Mouse (Mus musculus) lung, postnatal 36 days (tissue): ENCODE measurements around the gene Polg.

Experiments
- DNase-seq: peaks from one replicate; pipeline ENCODE4 v3.0.0; 2022; ENCODE audit warnings: mixed read lengths

The Polg gene

DNA sequence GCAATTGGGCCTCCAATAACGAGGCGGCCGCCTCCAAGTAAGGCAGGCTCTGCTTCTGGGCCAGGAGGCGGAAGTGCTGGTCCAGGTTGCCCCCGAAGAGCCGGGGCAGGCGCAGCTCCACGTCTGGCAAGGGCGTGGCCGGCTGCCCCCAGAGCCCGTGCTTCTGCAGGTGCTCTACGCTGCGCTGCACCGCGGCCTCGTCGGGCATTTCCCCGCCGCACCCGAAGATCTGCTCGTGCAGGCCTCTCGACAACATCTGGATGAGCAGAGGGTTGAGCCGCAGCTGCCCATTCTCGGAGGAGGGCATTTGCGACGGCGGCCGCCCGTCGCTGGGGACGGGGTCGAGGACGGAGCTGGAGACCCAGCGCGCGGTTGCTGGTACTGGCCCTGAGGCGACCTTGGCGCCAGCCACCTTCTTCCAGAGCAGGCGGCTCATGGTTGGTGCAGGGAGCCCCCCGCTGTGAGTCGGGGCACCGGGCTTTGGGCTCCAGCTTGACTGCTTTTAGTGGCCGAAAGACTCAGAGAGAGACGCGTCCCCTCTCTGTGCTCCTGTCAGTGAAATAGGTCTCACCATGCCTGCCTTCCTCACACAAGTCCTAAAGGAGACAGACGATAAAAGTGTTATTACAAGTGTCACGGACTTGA is 1.3 kb downstream of the Polg start:
- DNase-seq: no peak

- no peak for DNase-seq
These were observed 2.6 kb downstream of the Polg start for GRCm38 (mm10) chr7:79463376-79464077.

- no peak for DNase-seq
These were observed 4.4 kb downstream of the Polg start for GRCm38 (mm10) chr7:79461721-79462120.

DNA sequence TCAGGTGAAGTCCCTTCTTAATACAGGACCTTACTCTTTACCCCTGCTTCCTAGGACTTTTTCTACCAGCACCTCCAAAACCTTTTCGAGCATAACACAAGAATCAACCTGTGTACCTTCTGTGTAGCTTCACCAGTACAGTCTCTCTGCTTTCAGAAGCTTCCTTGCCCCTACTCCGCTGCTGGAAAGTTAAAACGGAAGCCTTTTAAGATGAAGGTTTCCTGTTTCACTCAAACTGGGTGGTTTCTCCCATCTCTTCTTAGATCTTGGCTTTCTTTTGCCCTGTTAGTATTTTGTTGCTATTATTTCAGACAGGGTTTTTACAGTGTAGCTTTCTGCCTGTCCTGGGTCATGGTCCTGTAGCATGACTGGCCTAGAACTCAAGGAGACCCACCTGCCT is 18.7 kb downstream of the Polg start:
- no peak for DNase-seq

GRCm38 (mm10) chr7:79447048-79447447 is 19.1 kb downstream of the Polg start:
- no peak for DNase-seq

- no peak for DNase-seq
These were observed 26.1 kb downstream of the Polg start for GRCm38 (mm10) chr7:79440035-79440434.

DNA sequence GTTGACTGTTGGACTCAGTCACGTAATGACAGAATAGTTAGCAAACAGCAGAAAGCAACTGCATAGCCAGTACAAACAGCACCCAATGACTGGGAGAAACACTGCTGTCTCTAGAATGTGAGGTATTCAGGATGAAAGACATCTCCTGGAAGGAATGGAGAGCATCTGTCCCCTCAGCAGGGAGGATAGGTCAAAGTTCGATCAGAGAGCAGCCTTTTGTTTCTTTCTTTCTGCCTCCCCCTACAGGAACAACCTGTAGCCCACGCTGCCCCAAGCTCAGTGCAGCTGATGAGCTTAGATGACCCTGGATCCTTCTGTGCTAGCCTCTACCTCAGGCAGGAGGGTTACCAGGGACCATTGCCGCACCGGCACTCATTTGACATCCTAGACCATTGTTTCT is 37.9 kb downstream of the Polg start:
- no peak for DNase-seq

DNA sequence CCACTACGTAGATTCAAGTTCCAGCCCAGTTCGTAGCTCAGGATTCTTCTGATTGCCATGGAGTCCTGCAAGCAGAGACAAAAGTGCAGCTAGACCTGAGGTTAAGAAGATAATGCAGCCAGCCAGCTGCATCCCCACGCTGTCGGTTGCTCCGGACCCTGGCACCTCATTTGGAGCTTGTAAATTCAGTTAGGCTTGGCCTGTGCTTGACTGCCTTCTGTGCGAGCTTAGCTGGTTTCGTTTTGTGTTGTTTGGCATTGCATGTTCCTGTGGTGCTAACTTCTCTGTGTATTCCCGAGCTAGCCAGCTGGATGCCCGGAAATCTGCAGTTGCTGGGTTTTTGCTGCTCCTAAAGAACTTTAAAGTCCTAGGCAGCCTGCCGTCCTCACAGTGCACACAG is 40.4 kb downstream of the Polg start:
- no peak for DNase-seq

GRCm38 (mm10) chr7:79422876-79423275 is 43.3 kb downstream of the Polg start:
- DNase-seq: no peak

DNA sequence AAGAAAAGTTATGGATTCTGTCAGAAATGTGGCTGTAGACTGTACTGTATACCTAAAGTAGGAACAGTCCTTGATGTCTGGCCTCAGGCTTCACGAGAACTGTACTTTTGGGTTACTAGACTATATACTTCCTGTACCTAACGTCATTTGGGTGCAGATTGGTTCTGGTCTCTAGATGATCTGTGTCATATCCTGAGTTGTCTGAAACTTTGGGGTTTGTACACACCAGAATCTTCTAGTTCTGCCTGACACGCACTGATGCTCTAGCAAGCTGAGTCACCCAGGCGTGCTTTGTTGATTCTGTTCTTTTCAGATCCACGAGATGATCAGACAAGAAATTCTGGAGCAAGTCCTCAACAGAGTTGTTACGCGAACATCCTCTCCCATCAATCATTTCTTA is 46.2 kb downstream of the Polg start:
- no peak for DNase-seq

- no peak for DNase-seq
These were observed 51.5 kb downstream of the Polg start for GRCm38 (mm10) chr7:79414449-79415375.

DNA sequence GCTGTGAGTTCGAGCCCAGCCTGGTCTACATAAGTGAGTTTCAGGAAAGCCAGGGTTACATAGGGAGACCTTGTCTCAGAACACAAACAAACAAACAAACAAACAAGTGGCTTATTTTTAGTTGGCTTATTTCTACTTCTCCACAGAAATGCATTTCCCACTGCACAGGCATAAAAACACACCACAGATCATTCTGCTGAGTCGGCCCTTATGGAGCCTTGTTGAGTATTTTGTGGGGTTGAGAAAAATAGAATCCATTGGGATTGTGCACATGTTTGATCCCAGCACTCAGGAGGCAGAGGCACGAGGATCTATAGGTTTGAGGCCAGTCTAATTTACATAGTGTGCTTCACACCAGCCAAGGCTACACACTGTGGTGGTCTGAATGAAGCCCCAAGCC is 65.9 kb downstream of the Polg start:
- no peak for DNase-seq

DNA sequence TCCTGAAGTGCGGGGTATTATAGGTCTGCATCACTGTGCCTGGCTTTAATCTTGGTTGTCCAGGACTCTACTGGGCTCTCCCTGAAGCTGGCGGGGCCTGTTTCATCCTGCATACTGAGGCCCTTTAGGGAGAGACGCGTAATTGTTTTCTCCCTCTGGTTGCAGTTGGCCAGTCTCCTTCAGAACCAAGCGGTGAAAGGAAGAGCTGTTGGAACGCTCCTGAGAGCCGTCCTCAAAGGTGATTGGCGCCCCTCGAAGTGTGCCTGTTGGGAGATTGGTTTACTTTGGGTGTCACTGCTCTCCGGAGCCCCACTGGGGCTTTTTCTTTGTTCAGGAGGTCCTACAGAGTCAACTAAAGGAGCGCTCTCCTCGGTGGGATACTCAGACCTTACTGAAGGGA is 67.2 kb downstream of the Polg start:
- DNase-seq: no peak

DNA sequence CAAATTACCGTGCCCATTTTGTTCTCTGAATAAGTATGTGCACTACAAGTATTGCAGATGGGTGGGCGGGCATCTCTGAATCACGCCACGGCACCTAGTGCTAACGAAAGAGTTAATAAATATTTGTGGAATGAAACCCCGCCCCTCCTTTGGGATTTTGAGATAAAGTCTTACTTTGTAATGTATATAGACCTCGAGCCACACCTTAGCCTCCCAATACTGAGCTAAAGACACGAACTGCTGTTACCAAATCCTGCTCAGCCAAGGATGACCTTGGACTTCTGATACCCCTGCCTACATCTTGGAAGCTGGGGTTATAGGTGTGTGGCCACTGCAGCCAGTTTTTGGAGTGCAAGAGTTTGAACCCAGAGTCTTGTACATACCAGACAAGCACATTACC is 67.7 kb downstream of the Polg start:
- DNase-seq: no peak

DNA sequence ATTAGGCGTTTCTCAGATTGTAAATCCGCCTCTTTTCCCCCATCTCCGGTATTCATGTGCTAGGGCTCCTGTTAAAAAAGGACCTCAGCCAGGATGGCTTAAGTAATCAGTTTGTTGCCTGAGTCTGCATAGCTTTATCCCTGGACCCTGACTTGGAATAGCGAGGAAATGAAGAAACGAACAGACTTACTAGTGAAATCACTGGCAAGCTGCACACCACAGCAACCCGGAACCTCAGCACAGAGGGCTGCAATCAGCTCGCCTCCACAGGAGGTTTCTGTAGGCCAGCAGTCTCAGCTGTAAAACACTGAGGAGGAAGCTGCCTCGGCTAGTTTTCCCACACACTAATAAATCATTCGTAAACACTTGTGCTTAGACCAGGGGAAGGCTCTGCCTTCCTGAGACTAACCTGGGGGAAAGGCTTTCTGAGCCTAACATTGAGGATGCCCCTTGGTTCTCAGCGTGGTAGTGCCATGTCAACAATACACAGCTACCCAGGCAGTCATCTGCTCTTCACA is 68.7 kb downstream of the Polg start:
- no peak for DNase-seq
